Mouse (Mus musculus) liver, adult 2 months (tissue): ENCODE measurements at regions not wholly inside any gene's neighbourhood (a gene's known extent, or its start where the extent isn't known, plus 50 kb on each side); places are given as distances from the start of the nearest gene placed in this dataset.
"Not testable (repeated sequence)": the region's sequence is repeated elsewhere in the genome, so short reads cannot be mapped to it uniquely, and the experiment has no call there.

Experiments
- DNase-seq: peaks from one replicate; pipeline ENCODE4 v3.0.0-alpha.2; 2011; ENCODE audit warnings: low read depth, low spot score; ENCODE audit errors: extremely low read depth
- H3K27ac ChIP-seq: fragments of 200-500 bp; replicated peaks from 2 replicates; pipeline ENCODE4 v1.5.1; 2012; ENCODE audit warnings: low read depth, mild to moderate bottlenecking, control low read depth, inconsistent platforms, low read length; ENCODE audit not compliant: insufficient read depth
- H3K27me3 ChIP-seq: fragments of 200-500 bp; 2 replicates; pipeline ENCODE4 v1.6.1; 2012; ENCODE audit warnings: mild to moderate bottlenecking, moderate library complexity, low read length, inconsistent platforms; ENCODE audit not compliant: control insufficient read depth, insufficient read depth
- H3K36me3 ChIP-seq: fragments of 200-500 bp; 2 replicates; pipeline ENCODE4 v1.6.1; 2012; ENCODE audit warnings: low read length, inconsistent platforms; ENCODE audit not compliant: control insufficient read depth, insufficient read depth
- H3K4me1 ChIP-seq: fragments of 200-500 bp; 2 replicates; pipeline ENCODE4 v1.6.1; 2011; ENCODE audit warnings: low read length; ENCODE audit not compliant: control insufficient read depth, insufficient read depth
- H3K4me3 ChIP-seq: fragments of 200-500 bp; 2 replicates; pipeline ENCODE4 v1.5.1; 2011; ENCODE audit warnings: low read depth, mild to moderate bottlenecking, control low read depth, low read length, moderate library complexity; ENCODE audit not compliant: insufficient read depth
- H3K79me2 ChIP-seq: fragments of 200-500 bp; 2 replicates; pipeline ENCODE4 v1.6.1; 2012; ENCODE audit warnings: inconsistent platforms, mild to moderate bottlenecking, low read length, moderate library complexity; ENCODE audit not compliant: control insufficient read depth, insufficient read depth
- H3K9ac ChIP-seq: fragments of 200-500 bp; 2 replicates; pipeline ENCODE4 v1.6.1; 2012; ENCODE audit warnings: low read depth, mild to moderate bottlenecking, control low read depth, inconsistent platforms, low read length
- CTCF ChIP-seq: fragments of 200-500 bp; IDR thresholded peaks from 2 replicates; pipeline ENCODE4 v1.5.1; 2011; ENCODE audit warnings: low read depth, low read length, control low read depth
- POLR2A ChIP-seq: fragments of 200-500 bp; IDR thresholded peaks from 2 replicates; pipeline ENCODE4 v1.6.1; 2011; ENCODE audit warnings: low read length, control low read depth; ENCODE audit not compliant: insufficient read depth; ENCODE audit errors: extremely low read depth
- WGBS: fragments of 180-500 bp; shearing (Covaris S2); methylation state at CpG from one replicate; pipeline ENCODE4 v1.1.7; 2018; 5-methylcytosine and 5-hydroxymethylcytosine counted together

GRCm38 (mm10) chr3:16130385-16130784 lies 124.1 kb upstream of the Gm5150 start:
- DNase-seq = no peak
- Histone ChIP-seq H3K4me1 (no peaks in the 10 kb centered on the region), H3K27me3 (no peaks in the 10 kb centered on the region), H3K79me2 (no peaks in the 10 kb centered on the region), H3K27ac (no peak overlapping the region), H3K36me3 (no peaks in the 10 kb centered on the region), H3K4me3 (no peak overlapping the region), H3K9ac (no peak overlapping the region)
- TF ChIP-seq POLR2A (no peak), CTCF (no peak)
- WGBS = 79% methylated on average over 1 of the region's 1 CpGs

GRCm38 (mm10) chr3:16125346-16125915 lies 119.2 kb upstream of the Gm5150 start:
- not testable (repeated sequence) for H3K27me3 ChIP-seq, H3K4me3 ChIP-seq, DNase-seq, H3K36me3 ChIP-seq, H3K79me2 ChIP-seq, H3K9ac ChIP-seq, H3K4me1 ChIP-seq, H3K27ac ChIP-seq
- 76% methylated on average over 4 of the region's 4 CpGs for WGBS

GRCm38 (mm10) chr3:16115944-16116343 lies 109.7 kb upstream of the Gm5150 start:
- WGBS = 63% methylated on average over 2 of the region's 2 CpGs
- Histone ChIP-seq H3K79me2 (no peaks in the 10 kb centered on the region), H3K9ac (no peak overlapping the region), H3K36me3 (no peaks in the 10 kb centered on the region), H3K4me1 (no peaks in the 10 kb centered on the region), H3K27me3 (no peaks in the 10 kb centered on the region), H3K4me3 (no peak overlapping the region), H3K27ac (no peak overlapping the region)
- no peak for TF ChIP-seq POLR2A
- no peak for TF ChIP-seq CTCF
- DNase-seq = no peak

GRCm38 (mm10) chr3:16107492-16107891 lies 101.3 kb upstream of the Gm5150 start:
- Histone ChIP-seq H3K79me2 (no peaks in the 10 kb centered on the region), H3K4me3 (no peak overlapping the region), H3K27me3 (no peaks in the 10 kb centered on the region), H3K4me1 (peaks cover 5% of the 10 kb centered on the region), H3K9ac (no peak overlapping the region), H3K27ac (no peak overlapping the region), H3K36me3 (no peaks in the 10 kb centered on the region)
- WGBS = 8% methylated on average over 1 of the region's 1 CpGs
- TF ChIP-seq POLR2A (no peak), CTCF (no peak)
- peak; percentile 19 for DNase-seq

- H3K79me2 ChIP-seq = no peaks in the 10 kb centered on the region
- H3K4me1 ChIP-seq = peaks cover 5% of the 10 kb centered on the region
- no peak overlapping the region for H3K9ac ChIP-seq
- TF ChIP-seq CTCF (no peak), POLR2A (no peak)
- no peaks in the 10 kb centered on the region for H3K27me3 ChIP-seq
- 70% methylated on average over 4 of the region's 4 CpGs for WGBS
- no peaks in the 10 kb centered on the region for H3K36me3 ChIP-seq
- no peak overlapping the region for H3K27ac ChIP-seq
- DNase-seq = no peak
- no peak overlapping the region for H3K4me3 ChIP-seq
These were observed 98.8 kb upstream of the Gm5150 start for GRCm38 (mm10) chr3:16105080-16105479.

GRCm38 (mm10) chr3:16103180-16103579 lies 96.9 kb upstream of the Gm5150 start:
- Histone ChIP-seq H3K4me3 (no peak overlapping the region), H3K9ac (no peak overlapping the region), H3K36me3 (no peaks in the 10 kb centered on the region), H3K4me1 (peaks cover 5% of the 10 kb centered on the region), H3K27ac (no peak overlapping the region), H3K79me2 (no peaks in the 10 kb centered on the region), H3K27me3 (no peaks in the 10 kb centered on the region)
- 67% methylated on average over 1 of the region's 1 CpGs for WGBS
- TF ChIP-seq CTCF (no peak), POLR2A (no peak)
- no peak for DNase-seq
